Mouse (Mus musculus) frontal cortex, postnatal 36 days (tissue): ENCODE results near the gene Neurl1a.

Experiments used
- DNase-seq, 2 experiments: peaks; one replicate each; pipeline ENCODE4 v3.0.0; 2022; ENCODE audit warnings: low spot score in 2 of 2

The Neurl1a gene

GRCm38 (mm10) chr19:47212401-47212800, 33.8 kb downstream of the Neurl1a start:
- no peak for DNase-seq

DNA sequence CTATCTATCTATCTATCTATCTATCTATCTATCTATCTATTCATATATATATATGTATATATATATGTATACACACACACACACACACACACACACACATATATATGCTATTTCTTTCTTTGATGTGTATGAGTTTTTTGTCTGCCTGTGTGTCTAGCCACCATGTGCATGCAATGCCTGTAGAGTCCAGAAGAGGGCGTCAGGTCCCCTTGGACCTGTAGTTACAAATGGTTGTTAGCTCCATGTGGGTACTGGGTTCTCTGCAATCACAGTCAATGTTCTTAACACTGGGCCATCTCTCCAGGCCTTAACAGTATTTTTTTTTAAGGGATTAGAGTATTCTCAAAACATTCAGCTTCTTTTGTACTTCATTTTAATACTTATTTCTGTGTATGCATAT, 34.9 kb downstream of the Neurl1a start:
- DNase-seq = no peak

DNA sequence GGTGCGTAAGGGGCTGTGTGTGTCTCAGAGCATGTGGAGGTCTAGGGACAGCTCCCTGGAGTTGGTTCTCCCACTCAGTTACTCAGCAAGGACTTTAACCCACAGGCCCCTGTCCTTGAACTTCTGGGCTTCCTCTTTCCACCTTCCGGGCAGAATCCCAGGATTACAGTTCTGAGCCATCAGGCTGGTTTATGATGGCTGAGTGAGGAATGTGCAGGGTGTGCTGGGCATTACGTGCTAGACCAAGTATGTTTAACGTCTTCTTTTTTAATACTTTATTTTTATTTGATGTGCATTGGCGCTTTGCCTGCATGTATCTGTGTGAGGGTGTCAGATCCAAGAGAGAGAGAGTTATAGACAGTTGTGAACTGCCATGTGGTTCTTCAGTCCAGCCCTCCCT, 38.1 kb downstream of the Neurl1a start:
- no peak for DNase-seq

DNA sequence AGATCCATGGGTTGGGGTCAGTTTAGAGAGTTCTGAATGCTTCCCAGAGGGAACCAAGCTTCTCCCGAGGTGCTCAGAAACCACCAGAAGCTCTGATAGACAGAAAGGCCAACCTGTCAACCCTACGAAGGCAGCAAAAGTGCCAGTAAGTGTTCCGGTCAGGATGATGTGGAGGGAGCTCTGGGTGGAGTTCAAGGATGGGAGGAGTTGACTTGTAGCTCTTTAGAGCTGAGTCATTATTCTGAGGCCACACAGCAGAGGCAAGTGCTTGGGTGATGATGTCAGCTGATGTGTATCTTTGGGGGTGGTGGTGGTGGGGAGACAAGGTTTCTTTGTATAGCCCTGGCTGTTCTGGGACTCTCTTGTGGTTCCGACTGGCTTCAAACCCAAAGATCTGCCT, 41.0 kb downstream of the Neurl1a start:
- DNase-seq = no peak

DNA sequence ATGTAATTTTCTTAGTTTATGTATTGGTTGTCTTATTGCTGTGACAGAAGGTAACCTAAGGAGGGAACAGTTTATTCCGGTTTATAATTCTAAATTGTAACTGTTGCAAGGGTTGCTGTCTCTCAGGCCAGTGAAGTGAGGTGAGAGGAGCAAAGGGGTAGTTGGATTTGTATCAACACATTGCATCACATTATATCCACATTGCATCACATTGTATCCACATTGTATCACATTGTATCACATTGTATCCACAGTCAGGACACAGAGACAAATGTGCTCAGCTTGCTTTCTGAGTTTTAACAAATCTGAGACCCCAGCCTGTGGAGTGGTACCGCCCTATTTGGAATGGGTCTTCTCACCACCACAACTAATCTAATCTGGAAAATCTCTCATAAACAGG, 41.6 kb downstream of the Neurl1a start:
- no peak for DNase-seq

GRCm38 (mm10) chr19:47221006-47221405, 42.4 kb downstream of the Neurl1a start:
- DNase-seq = no peak

- DNase-seq = no peak
These were observed 43.0 kb downstream of the Neurl1a start for GRCm38 (mm10) chr19:47221500-47222153.

DNA sequence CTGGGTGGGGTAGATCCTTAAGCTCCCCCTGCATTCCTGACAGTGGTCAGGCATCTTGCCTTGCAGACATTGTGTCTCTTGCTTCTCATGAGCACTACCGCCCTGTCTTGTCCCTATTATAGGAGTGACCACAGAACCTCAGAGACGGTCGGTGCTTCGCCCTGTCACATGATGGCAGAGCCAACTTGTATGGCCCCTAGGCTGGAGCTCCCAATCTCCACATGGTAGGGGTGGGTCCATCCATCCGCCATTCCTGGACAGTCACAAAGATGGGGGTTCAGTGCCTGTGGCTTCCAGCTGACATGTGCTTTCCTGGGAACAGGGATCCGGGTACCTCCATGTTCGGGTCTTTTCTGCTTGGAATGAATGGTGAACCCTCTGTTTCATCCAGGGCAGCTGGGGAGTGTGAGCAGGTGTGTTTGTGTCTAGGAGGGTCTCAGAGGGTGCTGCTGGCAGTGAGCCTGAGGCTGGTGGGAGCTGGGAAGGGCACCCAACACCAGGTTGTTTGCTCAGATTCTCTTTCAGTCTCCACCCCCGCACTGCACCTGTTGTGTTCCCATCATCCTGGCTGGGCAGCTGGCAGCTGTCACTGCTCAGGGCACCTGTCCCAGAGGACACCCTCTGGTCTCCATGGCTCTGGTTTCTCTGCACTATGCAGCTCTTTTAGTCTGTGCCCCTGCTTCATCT, 43.7 kb downstream of the Neurl1a start:
- DNase-seq = no peak

- no peak for DNase-seq
These were observed 44.4 kb downstream of the Neurl1a start for GRCm38 (mm10) chr19:47222841-47223557.

GRCm38 (mm10) chr19:47224743-47225142, 46.1 kb downstream of the Neurl1a start:
- DNase-seq = no peak

DNA sequence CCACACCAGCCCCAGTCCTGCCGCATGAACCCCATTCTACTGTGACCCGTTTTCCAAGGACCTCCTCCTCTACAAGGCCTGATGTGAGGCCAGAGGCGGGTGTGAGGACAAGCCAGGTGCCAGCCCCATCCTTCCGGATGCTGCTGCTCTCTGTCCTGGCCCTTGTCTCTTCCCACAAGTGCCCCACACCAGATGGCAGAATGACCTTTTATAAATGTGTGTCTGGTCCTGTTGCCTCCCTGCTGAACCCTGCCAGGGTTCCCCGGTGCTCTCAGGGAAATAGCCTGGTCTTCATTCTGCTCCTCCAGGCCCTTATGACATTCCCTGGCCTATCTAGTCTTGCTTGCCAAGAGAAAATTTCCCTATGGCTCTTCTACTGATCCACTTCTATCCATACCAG, 47.2 kb downstream of the Neurl1a start:
- no peak for DNase-seq

GRCm38 (mm10) chr19:47228725-47229252, 50.2 kb downstream of the Neurl1a start:
- peak; percentile 59 to 67 for DNase-seq

DNA sequence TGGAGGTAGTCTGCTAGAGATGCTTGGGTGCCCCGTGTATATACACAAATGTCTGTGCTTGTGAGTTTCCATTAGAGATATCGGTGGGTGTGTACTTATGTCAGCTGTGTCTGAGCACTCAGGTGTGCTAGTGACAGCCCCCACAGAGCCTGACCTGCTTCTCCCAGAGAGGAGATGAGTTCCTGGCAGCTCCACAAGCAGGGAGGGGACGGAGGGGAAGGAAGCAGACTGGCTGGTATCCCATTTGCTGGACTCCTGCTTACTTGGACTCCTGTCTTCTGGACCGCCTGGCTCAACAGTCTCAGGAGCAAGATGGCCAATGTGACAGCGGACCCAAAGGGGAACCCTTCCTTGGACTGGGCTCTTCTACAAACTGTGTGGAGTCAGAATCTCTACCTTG, 50.8 kb downstream of the Neurl1a start:
- no peak for DNase-seq

DNA sequence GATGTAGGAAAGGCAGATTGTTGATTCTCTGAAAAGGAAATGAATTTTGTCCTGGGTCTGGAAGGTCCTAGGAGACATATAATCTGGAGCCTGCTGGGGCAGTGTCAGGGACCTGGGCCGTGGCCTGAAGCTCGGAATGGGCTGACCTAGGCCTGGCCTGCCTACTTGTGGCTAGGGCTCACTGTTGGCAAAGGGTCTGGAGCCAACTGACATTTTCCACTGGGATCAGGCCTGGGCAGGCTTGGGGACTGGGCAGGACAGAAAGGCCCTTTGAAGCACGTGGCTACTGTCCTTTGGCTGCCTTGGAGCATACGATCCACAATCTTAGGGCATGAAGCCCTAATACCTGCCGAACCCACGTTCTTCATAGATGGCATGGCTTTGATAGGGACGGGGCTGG, 51.5 kb downstream of the Neurl1a start:
- DNase-seq = no peak

- DNase-seq = no peak
These were observed 52.1 kb downstream of the Neurl1a start for GRCm38 (mm10) chr19:47230682-47231081.

GRCm38 (mm10) chr19:47231389-47231788, 52.8 kb downstream of the Neurl1a start:
- DNase-seq = no peak

- no peak for DNase-seq
These were observed 53.7 kb downstream of the Neurl1a start for GRCm38 (mm10) chr19:47232077-47232865.

DNA sequence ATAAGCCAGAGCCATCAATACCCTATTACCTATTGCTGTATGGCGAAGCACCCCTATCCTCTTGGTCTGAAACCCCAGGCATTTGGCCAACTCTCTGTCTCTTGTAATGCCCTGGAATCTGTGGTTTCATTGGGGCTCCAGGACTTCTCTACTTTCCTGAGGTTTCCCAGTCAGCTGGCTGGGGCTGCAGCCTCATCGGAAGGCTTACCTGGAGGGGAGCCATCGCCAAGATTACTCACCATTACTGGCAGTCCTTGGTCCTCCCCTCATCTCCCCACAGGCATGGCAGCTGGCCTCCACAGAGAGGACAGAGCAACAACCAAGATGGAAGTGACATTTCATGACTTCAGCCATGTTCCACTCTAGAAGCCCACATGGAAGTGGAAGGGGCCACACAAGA, 54.5 kb downstream of the Neurl1a start:
- DNase-seq = no peak

DNA sequence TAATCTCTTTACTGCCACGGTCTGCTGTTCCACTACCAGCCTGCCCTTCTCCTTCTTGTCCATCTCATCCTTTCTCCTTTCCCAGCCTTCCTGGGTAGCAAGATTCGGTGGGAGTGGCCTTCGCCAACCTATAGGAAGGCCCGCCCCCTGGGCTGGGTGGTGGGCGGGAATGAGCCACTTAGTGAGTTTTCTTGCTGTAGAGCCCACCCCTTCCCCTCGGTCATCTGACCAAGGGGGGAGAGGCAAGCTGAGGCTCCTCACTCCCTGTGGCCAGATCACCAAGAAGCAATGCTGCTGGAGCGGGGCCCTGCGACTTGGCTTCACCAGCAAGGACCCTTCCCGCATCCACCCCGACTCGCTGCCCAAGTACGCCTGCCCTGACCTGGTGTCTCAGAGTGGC, 61.5 kb downstream of the Neurl1a start:
- no peak for DNase-seq

GRCm38 (mm10) chr19:47240957-47241356, 62.3 kb downstream of the Neurl1a start:
- DNase-seq = no peak

GRCm38 (mm10) chr19:47242227-47242626, 63.6 kb downstream of the Neurl1a start:
- DNase-seq = no peak

DNA sequence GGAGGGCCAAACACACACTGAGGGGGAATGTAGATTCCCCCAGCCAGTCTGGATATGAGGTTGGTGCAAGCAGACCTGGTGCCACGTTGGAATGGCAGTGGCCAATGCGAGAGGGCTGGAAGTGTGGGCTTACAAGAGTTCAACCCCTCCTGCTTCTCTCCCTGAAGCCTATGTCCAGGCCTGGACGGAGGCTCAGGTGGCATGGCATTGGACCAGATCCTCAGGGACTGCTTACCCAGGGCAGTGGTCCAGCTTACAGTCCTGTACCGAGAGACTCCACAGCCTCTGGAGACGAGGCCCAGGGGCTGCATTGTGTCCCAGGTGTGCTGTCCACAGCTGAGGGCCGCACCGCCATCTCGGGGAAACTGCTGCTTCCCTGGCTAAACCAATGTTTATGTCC, 66.9 kb downstream of the Neurl1a start:
- no peak for DNase-seq
